Mouse (Mus musculus) right cerebral cortex, postnatal 10 days (tissue): Measurements from ENCODE around the gene Arhgap10.

Experiments
- DNase-seq, 2 experiments: peaks; one replicate each; pipeline ENCODE4 v3.0.0; 2021; ENCODE audit warnings: low spot score in 2 of 2

Gene Arhgap10

GRCm38 (mm10) chr8:77404017-77404416, 113.7 kb downstream of the Arhgap10 start:
- no peak for DNase-seq

- no peak for DNase-seq
These were observed 115.8 kb downstream of the Arhgap10 start for GRCm38 (mm10) chr8:77401934-77402333.

GRCm38 (mm10) chr8:77401140-77401539, 116.6 kb downstream of the Arhgap10 start:
- DNase-seq: no peak

GRCm38 (mm10) chr8:77384080-77384479, 133.7 kb downstream of the Arhgap10 start:
- DNase-seq: no peak

GRCm38 (mm10) chr8:77383671-77384070, 134.1 kb downstream of the Arhgap10 start:
- no peak for DNase-seq

- DNase-seq: no peak
These were observed 136.9 kb downstream of the Arhgap10 start for GRCm38 (mm10) chr8:77380844-77381243.

GRCm38 (mm10) chr8:77379300-77379699, 138.5 kb downstream of the Arhgap10 start:
- DNase-seq: no peak

- peak; percentile 43 to 50 for DNase-seq
These were observed 141.3 kb downstream of the Arhgap10 start for GRCm38 (mm10) chr8:77376451-77376853.

- DNase-seq: no peak
These were observed 141.8 kb downstream of the Arhgap10 start for GRCm38 (mm10) chr8:77375999-77376398.

- DNase-seq: no peak
These were observed 146.7 kb downstream of the Arhgap10 start for GRCm38 (mm10) chr8:77371006-77371405.

- peak in 1 of 2 experiments; percentile 36 for DNase-seq
These were observed 147.4 kb downstream of the Arhgap10 start for GRCm38 (mm10) chr8:77370308-77370707.

- DNase-seq: no peak
These were observed 148.1 kb downstream of the Arhgap10 start for GRCm38 (mm10) chr8:77369671-77370070.

- peak in 1 of 2 experiments; percentile 31 for DNase-seq
These were observed 150.7 kb downstream of the Arhgap10 start for GRCm38 (mm10) chr8:77367091-77367490.

GRCm38 (mm10) chr8:77366446-77366845, 151.3 kb downstream of the Arhgap10 start:
- DNase-seq: no peak

GRCm38 (mm10) chr8:77365990-77366389, 151.8 kb downstream of the Arhgap10 start:
- DNase-seq: no peak

- DNase-seq: peak; percentile 76 to 83
These were observed 153.3 kb downstream of the Arhgap10 start for GRCm38 (mm10) chr8:77364472-77364871.

GRCm38 (mm10) chr8:77360853-77361252, 156.9 kb downstream of the Arhgap10 start:
- no peak for DNase-seq

- no peak for DNase-seq
These were observed 157.3 kb downstream of the Arhgap10 start for GRCm38 (mm10) chr8:77360423-77360822.

GRCm38 (mm10) chr8:77357126-77357525, 160.6 kb downstream of the Arhgap10 start:
- no peak for DNase-seq

- no peak for DNase-seq
These were observed 162.4 kb downstream of the Arhgap10 start for GRCm38 (mm10) chr8:77355344-77355743.

- no peak for DNase-seq
These were observed 163.6 kb downstream of the Arhgap10 start for GRCm38 (mm10) chr8:77354189-77354588.

GRCm38 (mm10) chr8:77351177-77351860, 166.4 kb downstream of the Arhgap10 start:
- no peak for DNase-seq

GRCm38 (mm10) chr8:77350121-77350777, 167.5 kb downstream of the Arhgap10 start:
- DNase-seq: no peak
